Mouse (Mus musculus) liver (tissue): ENCODE results near the gene Cops7b.
A peak's percentile ranks its signal among the peaks of the same experiment; 100 is the strongest.

ENCODE experiments used
- DNase-seq: peaks from one replicate; pipeline ENCODE4 v3.0.0-alpha.2; 2020; ENCODE audit warnings: mixed read lengths

Cops7b gene

DNA sequence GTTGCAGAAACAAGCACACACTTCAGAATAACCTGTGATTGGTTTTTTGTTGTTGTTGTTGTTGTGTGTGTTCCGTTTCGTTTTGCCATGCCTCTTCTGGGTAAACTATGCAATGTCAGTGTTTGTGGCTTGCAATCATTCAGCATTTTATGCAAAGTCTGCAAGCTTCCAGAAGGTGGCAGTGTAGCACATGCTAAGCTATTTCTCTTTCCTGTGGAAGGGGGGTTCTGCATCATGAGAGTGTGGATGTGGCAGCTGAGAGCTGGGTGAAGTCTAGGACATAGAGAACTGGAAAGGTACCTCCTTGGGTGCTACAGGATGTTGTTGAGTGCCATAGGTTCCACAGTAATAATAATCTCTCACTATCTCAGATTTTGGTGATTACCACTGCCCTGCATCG, 15.8 kb downstream of the Cops7b start:
- no peak for DNase-seq

GRCm38 (mm10) chr1:86600117-86600516, 17.4 kb downstream of the Cops7b start:
- no peak for DNase-seq

DNA sequence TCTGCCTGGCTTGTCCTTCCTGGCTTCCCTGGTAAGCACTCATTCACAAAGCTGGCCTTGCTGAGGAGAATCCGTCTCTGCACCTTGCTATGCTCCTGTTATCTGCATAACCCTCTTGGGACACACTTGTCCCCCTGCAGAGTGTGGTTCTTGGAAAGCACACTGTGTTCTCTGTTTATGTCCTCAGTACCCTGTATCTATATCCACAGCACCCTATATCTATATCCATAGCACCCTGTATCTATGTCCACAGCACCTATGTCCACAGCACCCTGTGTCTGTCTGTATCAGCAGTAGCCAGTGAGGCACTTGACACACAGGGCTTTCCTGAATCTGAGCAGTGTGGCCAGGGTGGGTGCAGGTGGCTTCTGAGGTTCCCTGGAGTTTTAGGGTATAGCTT, 28.2 kb downstream of the Cops7b start:
- no peak for DNase-seq

DNA sequence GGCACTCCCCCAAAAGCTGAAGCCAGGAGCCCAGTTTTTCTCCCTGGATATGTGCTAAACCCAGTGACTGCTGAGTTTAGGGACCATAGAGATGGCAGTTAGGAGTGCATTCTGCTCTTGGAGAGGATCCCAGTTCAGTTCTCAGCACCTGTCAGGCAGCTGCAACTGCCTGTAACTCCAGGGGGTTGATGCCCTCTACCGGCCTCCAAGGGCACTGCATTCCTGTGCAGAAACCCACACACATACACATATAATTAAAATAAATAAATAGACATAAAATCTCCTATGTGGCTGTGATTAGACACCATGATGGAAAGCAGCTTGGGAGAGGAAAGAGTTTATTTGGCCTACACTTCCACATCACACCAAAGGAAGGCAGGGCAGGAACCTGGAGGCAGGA, 29.4 kb downstream of the Cops7b start:
- no peak for DNase-seq

DNA sequence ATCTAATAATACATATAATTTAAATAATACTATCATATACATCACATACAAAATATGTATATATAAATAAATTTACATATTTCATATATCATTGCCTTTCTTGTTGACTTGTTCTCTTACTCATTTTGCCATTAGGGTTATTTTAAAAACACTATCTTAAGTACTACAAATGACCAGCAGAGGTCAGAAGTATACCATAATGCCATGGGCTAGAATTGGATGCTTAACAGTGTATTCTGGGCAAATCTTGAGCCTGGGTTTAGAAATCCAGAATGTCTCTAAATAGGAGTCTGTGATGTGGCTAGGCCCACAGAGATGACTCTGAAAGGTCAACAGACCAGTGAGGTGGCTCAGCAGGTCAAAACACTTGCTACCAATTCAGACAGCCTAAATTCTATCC, 31.6 kb downstream of the Cops7b start:
- DNase-seq = no peak

GRCm38 (mm10) chr1:86618454-86619125, 35.9 kb downstream of the Cops7b start:
- DNase-seq = peak; percentile 61

- no peak for DNase-seq
Measured at GRCm38 (mm10) chr1:86622296-86622695, 39.6 kb downstream of the Cops7b start.

- DNase-seq = no peak
Measured at GRCm38 (mm10) chr1:86623001-86624000, 40.6 kb downstream of the Cops7b start.

DNA sequence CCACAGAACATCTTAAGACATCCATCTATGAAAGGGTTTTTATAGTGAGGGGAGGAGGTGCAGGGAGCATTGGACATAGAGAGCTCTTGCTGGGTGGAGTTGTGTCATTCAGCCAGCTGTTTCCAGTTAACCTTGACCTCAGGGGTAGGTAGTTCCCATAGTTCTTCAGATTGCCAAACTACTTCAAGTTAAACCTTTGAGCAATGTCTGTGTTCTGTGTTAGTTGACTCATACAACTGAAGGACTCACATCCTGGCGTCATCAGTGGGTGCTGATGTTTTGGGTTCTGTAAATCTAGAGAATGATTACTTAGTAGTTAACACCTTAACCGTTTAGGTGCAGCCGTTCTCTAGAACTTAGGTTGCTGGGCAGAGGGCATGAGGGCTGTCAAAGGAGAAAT, 45.6 kb downstream of the Cops7b start:
- no peak for DNase-seq

DNA sequence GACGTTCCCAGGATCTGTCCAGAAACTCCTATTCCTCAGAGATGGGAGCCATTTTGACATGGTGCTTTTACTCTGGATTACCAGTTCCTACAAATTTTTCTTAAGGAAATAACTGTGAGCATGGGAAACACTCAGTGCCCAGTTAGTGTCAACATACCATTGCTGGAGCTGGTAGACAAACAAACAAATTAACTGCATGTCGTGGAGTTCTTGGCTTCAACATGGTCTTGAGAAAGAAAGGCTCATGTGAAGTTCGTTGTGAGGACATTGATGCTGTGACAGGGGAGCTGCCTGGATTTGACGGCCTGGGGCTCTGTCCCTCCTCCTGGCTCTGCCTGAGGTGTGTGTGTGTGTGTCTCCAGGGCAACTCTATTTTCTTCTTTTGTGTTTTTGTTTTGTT, 47.2 kb downstream of the Cops7b start:
- no peak for DNase-seq

GRCm38 (mm10) chr1:86630527-86630926, 47.8 kb downstream of the Cops7b start:
- DNase-seq = no peak

GRCm38 (mm10) chr1:86632732-86633380, 50.2 kb downstream of the Cops7b start:
- no peak for DNase-seq

DNA sequence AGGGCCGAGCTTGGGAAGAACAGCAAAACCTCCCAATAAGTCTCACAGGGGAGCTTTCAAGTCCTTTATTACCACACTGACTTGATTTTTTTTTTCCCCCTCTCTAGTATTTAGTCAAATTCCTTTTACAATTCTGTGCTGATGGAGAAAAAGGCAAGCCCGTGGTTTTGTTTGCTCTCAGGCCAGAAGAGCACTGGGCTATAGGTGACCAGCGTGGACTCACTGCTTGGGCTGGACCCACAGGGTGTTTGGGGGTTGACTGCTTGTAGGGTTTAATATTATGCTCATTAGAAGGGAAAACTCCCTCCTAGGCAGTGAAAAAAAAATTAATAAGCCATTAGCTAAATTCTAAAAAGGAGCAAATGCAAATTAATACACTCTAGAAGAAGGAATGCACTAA, 50.7 kb downstream of the Cops7b start:
- no peak for DNase-seq

DNA sequence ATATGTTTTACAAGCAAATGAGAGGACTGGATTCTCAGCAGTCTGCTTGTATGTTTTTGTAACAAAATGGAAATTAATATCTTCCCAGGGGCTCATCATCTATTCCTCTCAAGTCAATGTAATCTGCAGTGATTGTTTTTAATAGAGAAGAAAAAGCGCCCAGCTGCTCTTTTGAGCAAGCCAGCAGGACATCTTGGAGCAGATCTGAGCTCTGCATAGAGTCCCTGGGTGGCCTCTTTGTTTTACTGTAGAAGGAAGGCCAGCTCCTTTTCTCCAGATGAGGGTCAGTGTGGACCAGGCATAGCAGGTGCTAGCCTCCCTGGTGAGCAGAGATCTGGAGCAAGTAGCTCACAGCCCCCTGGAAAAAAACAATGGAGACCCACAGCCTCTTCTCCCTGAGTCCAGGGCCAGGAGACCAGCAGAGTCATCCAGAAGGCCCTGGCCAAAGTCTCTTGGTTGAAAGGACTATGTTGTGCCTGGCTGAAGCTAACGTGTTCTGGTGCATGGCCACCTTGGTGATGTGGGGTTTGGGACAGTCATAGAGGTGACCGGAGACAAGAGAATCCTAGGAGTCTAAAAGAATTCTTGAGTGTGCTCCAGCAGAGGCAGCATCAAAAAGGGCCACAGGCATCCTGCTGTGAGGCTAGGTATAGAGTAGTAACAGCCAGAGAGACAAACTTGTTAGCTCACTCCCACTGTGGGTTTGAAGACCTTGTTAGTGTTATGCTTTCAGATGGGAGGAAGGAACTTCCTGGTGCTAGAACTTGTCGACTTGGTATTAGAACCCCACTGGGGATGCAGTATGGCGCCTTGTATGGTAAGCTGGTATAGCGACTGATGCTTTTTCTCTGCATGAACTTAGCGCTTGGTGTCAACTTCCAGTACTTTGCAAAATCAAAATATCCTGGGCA, 51.4 kb downstream of the Cops7b start:
- DNase-seq = no peak

GRCm38 (mm10) chr1:86634751-86635359, 52.2 kb downstream of the Cops7b start:
- DNase-seq = no peak

GRCm38 (mm10) chr1:86643101-86643809, 60.6 kb downstream of the Cops7b start:
- DNase-seq = no peak

DNA sequence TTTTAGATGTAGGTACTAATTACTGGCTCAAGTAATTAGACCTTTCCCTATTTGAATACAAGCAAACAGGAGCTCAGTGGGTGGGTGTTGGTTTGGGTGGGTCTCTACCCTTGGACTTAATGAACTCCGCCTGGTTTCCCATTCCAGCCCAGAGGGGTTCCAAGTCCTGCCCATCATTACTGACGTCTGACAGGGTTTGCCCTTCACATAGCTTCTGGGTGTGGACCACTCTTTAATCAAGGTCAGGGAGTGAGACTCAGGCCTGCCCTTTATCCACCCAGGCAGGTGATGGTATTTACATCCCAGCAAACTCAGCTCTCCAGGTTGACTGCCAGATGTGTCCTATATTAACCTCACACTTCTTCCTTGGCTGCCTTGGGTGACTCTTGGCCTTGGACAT, 64.8 kb downstream of the Cops7b start:
- no peak for DNase-seq

DNA sequence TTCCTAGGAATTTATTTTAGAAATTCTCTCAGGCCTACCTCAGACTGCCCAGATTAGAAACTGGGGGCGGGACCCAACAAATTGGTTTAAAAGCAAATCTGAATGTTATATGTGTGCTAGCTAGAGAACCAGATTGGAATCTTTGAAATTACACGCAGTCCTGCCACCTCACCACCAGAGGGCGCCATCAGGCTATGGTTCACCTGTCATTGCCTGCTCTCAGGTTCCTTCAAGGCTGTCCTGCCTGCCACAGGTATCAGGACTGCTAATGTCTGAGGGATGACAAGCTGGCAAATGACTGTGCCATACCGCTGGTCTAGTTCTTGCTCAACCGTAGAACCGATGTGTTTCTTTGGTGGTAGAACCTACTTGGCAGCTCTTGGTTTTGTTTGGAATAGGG, 67.6 kb downstream of the Cops7b start:
- peak; percentile 68 for DNase-seq

DNA sequence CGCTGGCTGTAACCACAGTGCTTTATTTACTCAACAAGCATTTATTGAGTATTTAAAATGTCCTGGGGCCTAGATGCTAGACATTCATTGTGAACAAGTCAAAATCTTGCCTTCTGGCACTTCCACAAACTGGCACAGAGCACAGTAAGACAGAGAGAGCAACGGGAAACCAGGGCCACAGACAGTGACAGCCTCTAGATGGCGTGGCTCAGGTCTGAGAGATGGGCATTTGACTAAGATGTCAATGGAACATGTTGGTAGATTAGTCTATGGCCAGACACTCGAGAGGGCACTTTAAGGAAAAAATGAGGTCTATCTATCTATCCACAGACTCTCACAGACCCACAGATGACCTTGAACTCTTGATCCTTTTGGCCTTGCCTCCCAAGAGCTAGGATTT, 70.0 kb downstream of the Cops7b start:
- no peak for DNase-seq

DNA sequence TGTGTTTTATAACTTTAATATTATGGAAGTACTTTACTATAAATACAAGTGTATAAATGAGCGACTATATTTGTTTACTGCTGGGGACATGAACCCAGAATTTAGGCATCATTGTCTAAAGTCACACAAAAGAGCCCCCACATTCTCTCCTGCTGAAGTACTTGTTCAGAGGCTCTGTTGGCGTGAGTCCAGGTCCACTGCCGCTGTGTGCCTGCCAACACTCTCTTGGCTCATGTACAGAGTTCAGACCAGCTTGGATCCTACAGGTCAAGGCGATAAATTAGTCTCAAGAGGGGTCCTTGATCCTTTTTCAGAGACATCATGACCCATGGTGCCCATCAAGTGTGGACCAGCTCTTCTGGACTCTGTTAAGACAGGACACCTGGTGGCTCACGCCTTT, 74.4 kb downstream of the Cops7b start:
- no peak for DNase-seq
